Mouse (Mus musculus) cerebellum, adult 2 months (tissue): ENCODE measurements at regions not wholly inside any gene's neighbourhood (a gene's known extent, or its start where the extent isn't known, plus 50 kb on each side); places are given as distances from the start of the nearest gene placed in this dataset.

Experiments used
- CTCF ChIP-seq: fragments of 200-500 bp; IDR thresholded peaks from 2 replicates; pipeline ENCODE4 v1.5.1; 2011; ENCODE audit warnings: low read depth, mild to moderate bottlenecking, control low read depth, low read length, moderate library complexity, borderline replicate concordance; ENCODE audit not compliant: insufficient read depth
- POLR2A ChIP-seq: fragments of 200-500 bp; IDR thresholded peaks from 2 replicates; pipeline ENCODE4 v1.6.1; 2011; ENCODE audit warnings: low read length, control low read depth, borderline replicate concordance; ENCODE audit not compliant: insufficient read depth

GRCm38 (mm10) chr2:43365812-43366211 is 189.3 kb upstream of the Kynu start:
- TF ChIP-seq CTCF = no peak
- TF ChIP-seq POLR2A = no peak
